Mouse (Mus musculus) limb, embryonic 10.5 days (tissue): Measurements from ENCODE around the gene Pafah1b1. TPM values are rescaled to one million over a fixed set of nuclear protein-coding genes. Genes with fewer than 3 reads are reported as not detected.

ENCODE experiments used
- DNase-seq: peaks from one replicate; pipeline ENCODE4 v3.0.0-alpha.2; 2017; ENCODE audit warnings: low spot score
- H3K27ac ChIP-seq: fragments of 300-500 bp; sonication (generic); 2 replicates; pipeline ENCODE4 v1.5.1; 2016; ENCODE audit warnings: mild to moderate bottlenecking
- H3K27me3 ChIP-seq: fragments of 300-500 bp; sonication (generic); 2 replicates; pipeline ENCODE4 v1.6.1; 2016; ENCODE audit warnings: low read depth, mild to moderate bottlenecking; ENCODE audit not compliant: poor library complexity, severe bottlenecking
- H3K36me3 ChIP-seq: fragments of 300-500 bp; sonication (generic); 2 replicates; pipeline ENCODE4 v1.6.1; 2016; ENCODE audit warnings: mild to moderate bottlenecking, moderate library complexity
- H3K4me1 ChIP-seq: fragments of 300-500 bp; sonication (generic); 2 replicates; pipeline ENCODE4 v1.6.1; 2016
- H3K4me3 ChIP-seq: fragments of 300-500 bp; sonication (generic); 2 replicates; pipeline ENCODE4 v1.5.1; 2016; ENCODE audit warnings: mild to moderate bottlenecking, moderate library complexity
- H3K9me3 ChIP-seq: fragments of 300-500 bp; sonication (generic); replicated peaks from 2 replicates; pipeline ENCODE4 v1.6.1; 2016; ENCODE audit warnings: mild to moderate bottlenecking
- WGBS: fragments of 180-500 bp; shearing (Covaris S2); methylation state at CpG from one replicate; pipeline ENCODE4 v1.1.7; 2016; 5-methylcytosine and 5-hydroxymethylcytosine counted together
- polyA plus RNA-seq: library from polyadenylated mRNA; unstranded; fragments of >200 nt; fragmentation: Nextera tagmentation; extraction: Ambion mirVana; gene quantifications from 2 replicates; pipeline ENCODE4 v1.2.1, GENCODE M21; 2016

The Pafah1b1 gene
- polyA plus RNA-seq, 1 experiment from 2014 or later, result 49.9 TPM

DNA sequence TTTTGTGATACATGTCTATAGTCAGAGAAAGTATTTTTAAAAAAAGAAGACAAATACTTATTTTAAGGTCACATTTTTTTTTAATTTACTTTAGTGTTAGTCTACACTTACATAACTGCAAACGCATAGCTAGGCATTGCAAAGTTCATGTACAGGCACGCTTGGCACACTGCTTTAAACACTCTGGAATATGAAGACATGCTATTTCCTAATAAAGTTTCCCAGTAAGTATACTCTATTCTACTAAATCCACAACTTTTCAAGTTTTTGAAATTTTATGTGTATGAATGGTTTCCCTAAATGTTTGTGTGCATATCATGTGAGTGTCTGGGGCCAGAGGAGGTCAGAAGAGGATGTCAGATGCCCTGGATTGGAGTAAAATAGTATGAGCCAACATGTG, 20.4 kb downstream of the Pafah1b1 start:
- no peaks in the 10 kb centered on the region for H3K27me3 ChIP-seq
- no peaks in the 10 kb centered on the region for H3K4me1 ChIP-seq
- no peaks in the 10 kb centered on the region for H3K9me3 ChIP-seq
- no peak overlapping the region for H3K4me3 ChIP-seq
- WGBS, result 96% methylated on average over 2 of the region's 2 CpGs
- H3K36me3 ChIP-seq, result peaks cover 26% of the 10 kb centered on the region
- H3K27ac ChIP-seq, result no peak overlapping the region
- DNase-seq, result no peak

- no peak overlapping the region for H3K27ac ChIP-seq
- no peaks in the 10 kb centered on the region for H3K27me3 ChIP-seq
- H3K4me1 ChIP-seq, result no peaks in the 10 kb centered on the region
- no peaks in the 10 kb centered on the region for H3K9me3 ChIP-seq
- no peak for DNase-seq
- peaks cover 55% of the 10 kb centered on the region for H3K36me3 ChIP-seq
- 99% methylated on average over 2 of the region's 2 CpGs for WGBS
- H3K4me3 ChIP-seq, result no peak overlapping the region
Observed at GRCm38 (mm10) chr11:74699505-74699904, 25.0 kb downstream of the Pafah1b1 start.

DNA sequence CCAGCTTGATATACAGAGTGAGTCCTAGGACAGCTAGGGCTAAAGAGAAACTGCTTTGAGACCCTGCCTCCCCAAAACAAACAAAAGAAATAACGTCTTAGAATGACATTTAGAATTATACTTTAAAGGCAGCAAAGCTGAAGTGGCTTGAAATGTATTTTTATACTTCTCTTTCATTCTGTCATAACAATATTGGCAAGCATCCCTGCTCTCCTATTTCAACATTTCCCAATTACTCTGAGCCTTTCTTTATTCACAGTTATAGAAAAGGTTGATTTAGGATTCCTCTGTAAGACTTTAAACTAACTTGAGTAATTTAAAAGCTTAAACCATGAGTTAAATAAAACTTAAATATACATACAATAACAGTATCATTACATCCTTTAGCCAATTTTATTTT, 32.3 kb downstream of the Pafah1b1 start:
- no peaks in the 10 kb centered on the region for H3K27me3 ChIP-seq
- H3K27ac ChIP-seq, result no peak overlapping the region
- WGBS, result 85% methylated on average over 1 of the region's 1 CpGs
- no peak for DNase-seq
- H3K4me1 ChIP-seq, result no peaks in the 10 kb centered on the region
- H3K9me3 ChIP-seq, result no peaks in the 10 kb centered on the region
- H3K4me3 ChIP-seq, result no peak overlapping the region
- H3K36me3 ChIP-seq, result peaks cover 80% of the 10 kb centered on the region

DNA sequence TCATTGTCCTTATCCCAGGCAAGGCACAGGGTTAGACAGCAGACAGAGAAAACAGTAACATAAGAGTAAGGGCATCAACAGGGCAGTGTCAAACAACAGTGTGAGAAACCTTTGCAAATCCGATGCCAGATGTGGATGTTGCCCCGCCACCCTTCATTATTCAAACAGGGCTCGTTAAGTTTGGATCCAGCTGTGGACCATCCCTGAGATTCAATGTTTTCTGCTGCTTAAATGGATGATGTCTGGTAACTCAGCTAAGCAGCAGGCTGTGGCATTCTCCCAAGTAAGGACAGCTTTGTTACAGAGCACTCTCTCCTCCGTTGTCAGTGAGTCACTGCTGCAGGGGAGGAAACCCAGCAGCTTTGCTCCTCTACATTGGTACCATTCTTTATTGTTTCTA, 49.3 kb downstream of the Pafah1b1 start:
- WGBS, result 88% methylated on average over 4 of the region's 4 CpGs
- Histone ChIP-seq H3K36me3 (peaks cover 77% of the 10 kb centered on the region), H3K4me3 (no peak overlapping the region), H3K27me3 (no peaks in the 10 kb centered on the region), H3K9me3 (no peaks in the 10 kb centered on the region), H3K27ac (no peak overlapping the region), H3K4me1 (no peaks in the 10 kb centered on the region)
- no peak for DNase-seq

GRCm38 (mm10) chr11:74674713-74675112, 49.8 kb downstream of the Pafah1b1 start:
- Histone ChIP-seq H3K9me3 (no peaks in the 10 kb centered on the region), H3K36me3 (peaks cover 77% of the 10 kb centered on the region), H3K27ac (no peak overlapping the region), H3K4me3 (no peak overlapping the region), H3K4me1 (no peaks in the 10 kb centered on the region), H3K27me3 (no peaks in the 10 kb centered on the region)
- WGBS, result 97% methylated on average over 8 of the region's 8 CpGs
- no peak for DNase-seq

DNA sequence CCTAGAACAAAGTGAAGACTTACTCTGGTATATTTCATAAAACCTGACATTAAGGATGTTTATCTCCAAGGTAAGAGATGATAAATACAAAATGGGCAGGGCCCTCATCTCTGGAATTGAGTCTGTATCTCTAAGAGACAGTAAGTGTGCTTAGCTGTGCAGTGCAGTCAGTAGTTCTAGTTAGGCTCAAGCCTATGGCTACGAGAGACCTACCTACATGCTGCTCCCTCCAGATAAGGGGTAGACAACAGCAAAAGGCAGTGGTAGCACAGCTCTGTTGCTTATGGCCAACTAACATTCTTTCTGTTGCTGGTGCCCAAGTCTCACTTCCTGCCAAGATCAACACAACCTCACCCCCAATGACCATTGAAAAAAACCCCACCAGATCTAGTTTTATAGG, 50.9 kb downstream of the Pafah1b1 start:
- 91% methylated on average over 1 of the region's 1 CpGs for WGBS
- Histone ChIP-seq H3K36me3 (peaks cover 77% of the 10 kb centered on the region), H3K4me1 (no peaks in the 10 kb centered on the region), H3K9me3 (no peaks in the 10 kb centered on the region), H3K27ac (no peak overlapping the region), H3K27me3 (no peaks in the 10 kb centered on the region), H3K4me3 (no peak overlapping the region)
- no peak for DNase-seq

GRCm38 (mm10) chr11:74672901-74673513, 51.5 kb downstream of the Pafah1b1 start:
- Histone ChIP-seq H3K9me3 (no peaks in the 10 kb centered on the region), H3K4me3 (no peak overlapping the region), H3K27ac (no peak overlapping the region), H3K36me3 (peaks cover 77% of the 10 kb centered on the region), H3K4me1 (no peaks in the 10 kb centered on the region), H3K27me3 (no peaks in the 10 kb centered on the region)
- no peak for DNase-seq
- 87% methylated on average over 6 of the region's 6 CpGs for WGBS

- Histone ChIP-seq H3K36me3 (peaks cover 77% of the 10 kb centered on the region), H3K27ac (no peak overlapping the region), H3K4me1 (no peaks in the 10 kb centered on the region), H3K4me3 (no peak overlapping the region), H3K27me3 (no peaks in the 10 kb centered on the region), H3K9me3 (no peaks in the 10 kb centered on the region)
- WGBS, result 94% methylated on average over 5 of the region's 5 CpGs
- no peak for DNase-seq
Observed at GRCm38 (mm10) chr11:74671839-74672238, 52.6 kb downstream of the Pafah1b1 start.

DNA sequence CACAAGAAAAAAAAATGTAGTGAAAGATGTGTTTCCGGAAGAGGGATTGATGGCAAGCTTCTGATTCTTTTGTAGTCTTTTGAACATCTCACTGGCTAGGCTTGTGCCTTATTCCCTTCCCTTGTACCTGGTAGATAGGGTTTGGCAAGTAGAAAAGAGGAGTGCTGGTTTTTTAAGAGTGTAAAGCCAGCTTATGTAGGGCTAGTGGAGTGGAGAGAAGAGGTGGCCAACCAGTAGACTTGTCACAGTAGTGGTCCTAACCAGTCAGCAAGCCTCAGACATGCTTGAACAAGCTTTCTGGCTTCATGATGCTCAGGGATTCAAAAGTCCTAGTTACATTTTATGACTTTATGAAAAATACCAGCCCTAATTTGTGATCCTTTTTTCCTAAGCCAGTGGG, 53.5 kb downstream of the Pafah1b1 start:
- no peaks in the 10 kb centered on the region for H3K4me1 ChIP-seq
- WGBS, result 96% methylated on average over 1 of the region's 1 CpGs
- no peaks in the 10 kb centered on the region for H3K27me3 ChIP-seq
- DNase-seq, result no peak
- H3K36me3 ChIP-seq, result peaks cover 77% of the 10 kb centered on the region
- H3K4me3 ChIP-seq, result no peak overlapping the region
- H3K27ac ChIP-seq, result no peak overlapping the region
- H3K9me3 ChIP-seq, result no peaks in the 10 kb centered on the region

DNA sequence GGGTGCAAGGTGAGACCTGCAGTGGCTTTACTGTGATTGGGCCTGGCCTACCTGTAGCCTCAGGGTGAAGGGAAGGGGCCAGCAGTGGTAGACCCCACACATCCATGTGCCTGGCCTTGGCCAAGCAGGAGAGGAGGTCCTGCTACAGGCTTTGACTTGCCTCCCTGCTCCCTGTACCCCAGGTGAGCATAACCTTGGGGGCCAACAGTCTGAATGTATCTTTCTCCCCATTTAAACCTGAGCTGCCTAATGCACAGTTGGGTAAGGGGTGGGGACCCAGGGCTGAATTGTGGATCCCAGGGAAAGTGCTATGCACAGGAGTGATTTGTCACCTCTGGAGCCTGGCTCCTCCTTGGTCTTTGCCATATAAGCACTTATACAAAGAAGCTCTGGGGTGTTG, 54.3 kb downstream of the Pafah1b1 start:
- no peaks in the 10 kb centered on the region for H3K9me3 ChIP-seq
- H3K4me1 ChIP-seq, result no peaks in the 10 kb centered on the region
- H3K27ac ChIP-seq, result no peak overlapping the region
- no peaks in the 10 kb centered on the region for H3K27me3 ChIP-seq
- H3K36me3 ChIP-seq, result peaks cover 77% of the 10 kb centered on the region
- H3K4me3 ChIP-seq, result no peak overlapping the region
- DNase-seq, result no peak

GRCm38 (mm10) chr11:74668971-74669370, 55.5 kb downstream of the Pafah1b1 start:
- Histone ChIP-seq H3K4me1 (no peaks in the 10 kb centered on the region), H3K27me3 (no peaks in the 10 kb centered on the region), H3K36me3 (peaks cover 77% of the 10 kb centered on the region), H3K27ac (no peak overlapping the region), H3K4me3 (no peak overlapping the region), H3K9me3 (no peaks in the 10 kb centered on the region)
- 99% methylated on average over 2 of the region's 2 CpGs for WGBS
- no peak for DNase-seq

GRCm38 (mm10) chr11:74668466-74668865, 56.0 kb downstream of the Pafah1b1 start:
- DNase-seq, result no peak
- Histone ChIP-seq H3K27ac (no peak overlapping the region), H3K4me3 (no peak overlapping the region), H3K27me3 (no peaks in the 10 kb centered on the region), H3K36me3 (peaks cover 78% of the 10 kb centered on the region), H3K9me3 (no peaks in the 10 kb centered on the region), H3K4me1 (no peaks in the 10 kb centered on the region)
- WGBS, result 90% methylated on average over 5 of the region's 5 CpGs

DNA sequence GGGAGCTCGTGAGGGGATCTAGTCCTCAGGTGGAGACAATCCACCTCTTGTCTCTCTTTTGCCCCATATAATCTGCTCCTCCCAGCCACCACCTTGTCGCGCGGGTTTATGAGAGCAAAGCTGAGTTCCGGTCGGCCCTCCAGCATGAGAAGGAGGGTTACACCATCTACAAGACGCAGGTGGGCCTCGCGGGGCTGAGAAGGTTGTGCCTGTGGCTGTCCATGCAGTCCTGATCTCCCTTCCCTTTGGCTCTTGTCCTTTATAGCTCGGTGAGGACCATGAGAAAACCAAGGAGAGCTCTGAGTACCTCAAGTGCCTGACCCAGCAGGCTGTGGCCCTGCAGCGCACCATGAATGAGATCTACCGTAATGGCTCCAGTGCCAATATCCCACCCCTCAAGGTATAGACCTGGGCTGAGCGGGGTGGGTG, 56.9 kb downstream of the Pafah1b1 start:
- DNase-seq, result no peak
- H3K27ac ChIP-seq, result no peak overlapping the region
- no peaks in the 10 kb centered on the region for H3K27me3 ChIP-seq
- no peak overlapping the region for H3K4me3 ChIP-seq
- WGBS, result 94% methylated on average over 13 of the region's 13 CpGs
- H3K9me3 ChIP-seq, result no peaks in the 10 kb centered on the region
- H3K4me1 ChIP-seq, result no peaks in the 10 kb centered on the region
- peaks cover 80% of the 10 kb centered on the region for H3K36me3 ChIP-seq
